Mouse (Mus musculus) frontal cortex, postnatal 25 days (tissue): ENCODE data around the gene Tomm20l.

Experiments
- DNase-seq, 2 experiments: peaks; one replicate each; pipeline ENCODE4 v3.0.0; 2022; ENCODE audit warnings: low spot score in 2 of 2

Gene Tomm20l

GRCm38 (mm10) chr12:71154979-71155378 lies 43.8 kb downstream of the Tomm20l start:
- no peak for DNase-seq

DNA sequence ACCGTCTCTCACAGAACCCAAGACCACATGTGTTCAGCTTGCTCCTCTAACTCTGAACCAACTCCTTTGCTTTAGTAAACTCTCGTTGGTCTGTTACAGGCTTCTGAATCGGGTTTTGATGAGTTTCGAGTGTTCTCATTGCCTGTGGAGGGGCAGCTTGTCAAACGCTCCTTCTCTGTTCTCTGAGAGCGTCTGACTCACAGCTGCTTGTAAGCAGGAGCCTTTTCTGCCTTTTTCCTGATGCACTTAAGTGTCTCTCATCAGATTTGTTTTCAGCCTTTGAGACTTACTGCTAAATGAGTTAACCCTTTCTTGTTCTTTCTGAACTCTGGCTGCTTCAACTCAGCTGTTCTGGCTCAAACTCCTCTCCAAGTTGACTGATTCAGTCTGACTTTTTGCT lies 46.7 kb downstream of the Tomm20l start:
- no peak for DNase-seq

GRCm38 (mm10) chr12:71164410-71164809 lies 53.2 kb downstream of the Tomm20l start:
- DNase-seq: no peak

GRCm38 (mm10) chr12:71169911-71170310 lies 58.7 kb downstream of the Tomm20l start:
- no peak for DNase-seq
